Mouse (Mus musculus): ENCODE results near the gene Cpa3. TPM values are rescaled to one million over a fixed set of nuclear protein-coding genes. Genes with fewer than 3 reads are reported as not detected.

The Cpa3 gene
- polyA plus RNA-seq, 1 experiment from 2014 or later = not detected

DNA sequence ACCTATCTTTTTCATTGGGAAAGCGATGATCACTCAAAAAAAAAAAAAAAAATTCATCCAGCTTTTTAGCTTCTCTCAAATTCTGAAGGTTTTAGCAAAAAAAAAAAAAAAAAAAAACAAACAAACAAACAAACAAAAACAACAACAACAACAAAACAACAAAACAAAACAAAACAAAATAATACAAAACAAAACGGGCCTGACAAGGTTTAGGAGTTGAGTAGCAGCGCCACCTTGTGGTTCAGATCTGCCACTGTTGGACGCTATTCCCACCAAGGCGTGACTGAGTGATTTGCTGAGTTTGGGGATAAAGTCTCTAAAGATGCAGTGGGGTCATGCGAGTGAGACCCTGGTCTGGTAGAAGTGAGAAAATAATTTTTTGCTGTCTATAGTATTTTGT is 43.1 kb downstream of the Cpa3 start:
- no peaks in the 10 kb centered on the region for H3K36me3 ChIP-seq
- WGBS = 26% methylated on average over 6 of the region's 6 CpGs
- DNase-seq (ENCODE audit: low spot score) = peak; percentile 82
- H3K4me1 ChIP-seq = no peaks in the 10 kb centered on the region
- no peaks in the 10 kb centered on the region for H3K27me3 ChIP-seq (ENCODE audit: low read depth, poor library complexity, severe bottlenecking)
- no peak overlapping the region for H3K27ac ChIP-seq
- no peak overlapping the region for H3K4me3 ChIP-seq
- no peaks in the 10 kb centered on the region for H3K9me3 ChIP-seq (replicated peaks)

DNA sequence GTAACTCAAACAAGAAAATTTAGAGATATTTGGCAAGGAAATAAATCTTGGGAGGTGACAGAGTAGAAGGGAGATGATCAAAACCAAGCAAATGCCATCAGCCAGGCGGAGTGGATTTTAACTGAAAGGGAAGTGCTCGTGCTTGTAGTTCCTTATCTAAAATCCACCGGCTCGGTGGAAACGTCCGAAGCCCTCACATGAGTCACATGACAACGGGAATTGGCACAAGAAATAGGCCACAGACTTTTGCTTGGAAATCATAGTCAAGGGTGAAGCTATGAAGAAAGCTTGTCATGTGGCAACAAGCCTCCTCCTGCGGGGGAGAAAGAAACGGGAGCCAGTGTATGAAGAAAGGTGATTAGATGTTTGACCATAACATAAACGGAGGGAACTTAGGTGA is 44.1 kb downstream of the Cpa3 start:
- H3K4me1 ChIP-seq = no peaks in the 10 kb centered on the region
- DNase-seq (ENCODE audit: low spot score) = no peak
- 87% methylated on average over 10 of the region's 10 CpGs for WGBS
- no peaks in the 10 kb centered on the region for H3K36me3 ChIP-seq
- no peaks in the 10 kb centered on the region for H3K27me3 ChIP-seq (ENCODE audit: low read depth, poor library complexity, severe bottlenecking)
- no peaks in the 10 kb centered on the region for H3K9me3 ChIP-seq (replicated peaks)
- H3K4me3 ChIP-seq = no peak overlapping the region
- no peak overlapping the region for H3K27ac ChIP-seq

DNA sequence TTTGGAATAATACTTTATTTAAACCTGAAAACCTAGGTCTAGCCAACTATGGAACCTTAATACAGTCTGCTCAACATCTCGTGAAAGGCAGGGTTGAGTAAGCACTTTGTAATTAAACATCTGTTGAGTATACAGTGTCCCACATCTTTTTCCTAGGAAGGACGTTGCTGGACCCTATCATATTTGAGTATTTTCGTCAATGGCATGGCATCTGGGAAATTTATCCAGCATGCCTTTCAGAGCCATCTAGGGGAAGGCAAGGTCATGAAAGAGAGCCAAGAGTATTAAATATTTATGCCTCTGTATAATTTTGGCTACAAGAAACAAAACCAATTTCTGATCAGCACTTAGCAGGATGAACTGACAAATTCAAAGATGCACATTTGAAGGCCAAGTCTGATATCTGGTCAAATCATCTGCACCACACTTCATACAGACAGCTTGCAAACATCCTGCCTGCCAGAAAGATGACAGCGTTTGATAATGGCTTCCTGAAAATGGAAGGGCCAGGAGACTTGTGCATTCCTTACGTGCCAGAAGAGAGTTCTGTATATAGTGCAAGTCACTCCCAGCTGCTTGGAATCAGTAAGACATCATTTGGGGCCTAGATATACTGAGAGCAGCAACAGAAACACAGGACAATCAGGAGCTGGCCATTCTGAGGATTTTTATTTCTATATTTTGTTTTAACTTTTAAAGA is 52.9 kb downstream of the Cpa3 start:
- no peaks in the 10 kb centered on the region for H3K9me3 ChIP-seq (replicated peaks)
- DNase-seq (ENCODE audit: low spot score) = no peak
- H3K4me3 ChIP-seq = no peak overlapping the region
- H3K36me3 ChIP-seq = no peaks in the 10 kb centered on the region
- no peaks in the 10 kb centered on the region for H3K4me1 ChIP-seq
- H3K27me3 ChIP-seq (ENCODE audit: low read depth, poor library complexity, severe bottlenecking) = no peaks in the 10 kb centered on the region
- no peak overlapping the region for H3K27ac ChIP-seq
- WGBS = 76% methylated on average over 5 of the region's 5 CpGs

DNA sequence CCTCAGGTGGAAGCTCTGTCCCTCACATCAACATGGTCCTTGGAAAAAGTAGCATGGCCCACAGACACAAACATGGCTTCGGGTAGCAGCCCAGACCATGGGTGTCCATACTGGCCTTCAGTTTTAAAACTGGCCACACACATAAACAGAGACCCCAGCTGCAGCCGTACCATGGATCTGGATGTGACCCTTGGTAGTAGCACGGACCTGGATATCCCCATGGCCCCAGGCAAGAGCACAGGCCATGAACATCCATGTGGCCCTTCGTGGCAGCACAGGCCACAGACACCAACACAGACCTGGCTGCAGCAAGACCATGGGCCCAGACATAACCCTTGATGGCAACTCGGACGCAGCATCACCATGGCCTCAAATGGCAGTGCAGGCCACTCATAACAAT is 69.6 kb downstream of the Cpa3 start:
- no peak overlapping the region for H3K4me3 ChIP-seq

DNA sequence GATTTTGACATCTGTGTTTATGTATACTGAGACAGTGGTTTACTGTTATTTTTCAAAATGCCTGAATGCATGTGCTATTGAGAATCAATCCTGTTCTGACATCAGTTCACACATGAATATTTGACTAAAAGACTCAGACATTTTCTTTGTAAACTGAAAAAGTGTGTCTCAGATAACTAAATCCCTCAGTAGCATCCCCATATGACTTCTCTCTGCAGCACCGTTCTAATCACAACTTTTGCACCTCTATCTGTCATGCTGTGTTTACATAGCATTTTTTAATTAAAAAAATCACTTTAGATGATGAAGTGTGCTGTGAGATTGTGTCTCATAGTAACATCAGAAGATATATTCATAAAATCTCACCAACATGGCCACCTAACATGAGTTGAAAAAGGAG is 74.5 kb downstream of the Cpa3 start:
- H3K36me3 ChIP-seq = no peaks in the 10 kb centered on the region
- no peak for DNase-seq (ENCODE audit: low spot score)
- no peaks in the 10 kb centered on the region for H3K4me1 ChIP-seq
- H3K27me3 ChIP-seq (ENCODE audit: low read depth, poor library complexity, severe bottlenecking) = no peaks in the 10 kb centered on the region
- no peak overlapping the region for H3K4me3 ChIP-seq
- H3K27ac ChIP-seq = no peak overlapping the region
- 88% methylated on average over 1 of the region's 1 CpGs for WGBS
- no peaks in the 10 kb centered on the region for H3K9me3 ChIP-seq (replicated peaks)

More for the DNA sequence above, 69.6 kb downstream of the Cpa3 start:
- no peaks in the 10 kb centered on the region for H3K27me3 ChIP-seq (ENCODE audit: low read depth, poor library complexity, severe bottlenecking)
- no peaks in the 10 kb centered on the region for H3K4me1 ChIP-seq
- H3K36me3 ChIP-seq = no peaks in the 10 kb centered on the region
- no peaks in the 10 kb centered on the region for H3K9me3 ChIP-seq (replicated peaks)
- WGBS = 91% methylated on average over 6 of the region's 6 CpGs
- H3K27ac ChIP-seq = no peak overlapping the region
- no peak for DNase-seq (ENCODE audit: low spot score)

Small RNA genes lying within 50 kb of the gene (microRNA-seq; reads per million reads assigned to microRNA genes)
- not detected for gene Mir7007

Other genes with a start within 250 kb of the Cpa3 start
- gene Hps3, start 206.9 kb downstream of the Cpa3 start, polyA plus RNA-seq (2016; fragmentation: Nextera tagmentation; extraction: Ambion mirVana) = 6.0 and 7.9 TPM in 2 replicates
- gene Hltf, start 184.4 kb downstream of the Cpa3 start, polyA plus RNA-seq (2016; fragmentation: Nextera tagmentation; extraction: Ambion mirVana) = 14.1 and 18.9 TPM in 2 replicates
- 43.1 and 44.2 TPM in 2 replicates for gene Gyg, start 86.9 kb downstream of the Cpa3 start, polyA plus RNA-seq (2016; fragmentation: Nextera tagmentation; extraction: Ambion mirVana)
- gene Cpb1, start 33.6 kb upstream of the Cpa3 start, polyA plus RNA-seq (2016; fragmentation: Nextera tagmentation; extraction: Ambion mirVana) = not detected in 2 replicates
- gene Agtr1b, start 125.0 kb upstream of the Cpa3 start, polyA plus RNA-seq (2016; fragmentation: Nextera tagmentation; extraction: Ambion mirVana) = not detected in 2 replicates